Mouse (Mus musculus): ENCODE measurements at regions not wholly inside any gene's neighbourhood (a gene's known extent, or its start where the extent isn't known, plus 50 kb on each side); places are given as distances from the start of the nearest gene placed in this dataset.

GRCm38 (mm10) chr7:37092572-37092971, 394.7 kb downstream of the Tshz3 start:
- Histone ChIP-seq H3K9me3 (ENCODE audit: control insufficient read depth, low read length) (no peaks in the 10 kb centered on the region), H3K9ac (ENCODE audit: low read depth, low read length) (no peak overlapping the region), H3K4me1 (replicated peaks; ENCODE audit: control insufficient read depth, insufficient read depth, low read length) (no peaks in the 10 kb centered on the region), H3K4me3 (ENCODE audit: low read depth, low read length) (no peak overlapping the region), H3K27ac (ENCODE audit: low read depth, low read length) (no peak overlapping the region), H3K36me3 (ENCODE audit: control insufficient read depth, insufficient read depth, low read length) (no peaks in the 10 kb centered on the region), H3K27me3 (ENCODE audit: control insufficient read depth, insufficient read depth, low read length) (no peaks in the 10 kb centered on the region), H3K4me2 (replicated peaks; ENCODE audit: low read depth, low read length) (no peak overlapping the region)
- DNase-seq (ENCODE audit: low spot score) (no peak), ATAC-seq (ENCODE audit: low FRiP score) (no peak)
- WGBS: 90% methylated on average over 6 of the region's 6 CpGs

- 78% methylated on average over 3 of the region's 3 CpGs for whole genome bisulfite sequencing
- DNase-seq (ENCODE audit: low spot score) (no peak), ATAC-seq (ENCODE audit: low FRiP score) (no peak)
- no peak overlapping the region for H3K4me3 ChIP-seq (ENCODE audit: low read depth, low read length)
- H3K27ac ChIP-seq (ENCODE audit: low read depth, low read length): no peak overlapping the region
- no peaks in the 10 kb centered on the region for H3K4me1 ChIP-seq (replicated peaks; ENCODE audit: control insufficient read depth, insufficient read depth, low read length)
- H3K9me3 ChIP-seq (ENCODE audit: control insufficient read depth, low read length): no peaks in the 10 kb centered on the region
- H3K4me2 ChIP-seq (replicated peaks; ENCODE audit: low read depth, low read length): no peak overlapping the region
- no peaks in the 10 kb centered on the region for H3K27me3 ChIP-seq (ENCODE audit: control insufficient read depth, insufficient read depth, low read length)
- H3K36me3 ChIP-seq (ENCODE audit: control insufficient read depth, insufficient read depth, low read length): no peaks in the 10 kb centered on the region
- H3K9ac ChIP-seq (ENCODE audit: low read depth, low read length): no peak overlapping the region
Measured at GRCm38 (mm10) chr7:37093721-37094120, 395.8 kb downstream of the Tshz3 start.

GRCm38 (mm10) chr7:37095839-37096238, 397.9 kb downstream of the Tshz3 start:
- Histone ChIP-seq H3K9ac (ENCODE audit: low read depth, low read length) (no peak overlapping the region), H3K9me3 (ENCODE audit: control insufficient read depth, low read length) (no peaks in the 10 kb centered on the region), H3K36me3 (ENCODE audit: control insufficient read depth, insufficient read depth, low read length) (no peaks in the 10 kb centered on the region), H3K4me1 (replicated peaks; ENCODE audit: control insufficient read depth, insufficient read depth, low read length) (no peaks in the 10 kb centered on the region), H3K4me3 (ENCODE audit: low read depth, low read length) (no peak overlapping the region), H3K4me2 (replicated peaks; ENCODE audit: low read depth, low read length) (no peak overlapping the region), H3K27ac (ENCODE audit: low read depth, low read length) (no peak overlapping the region), H3K27me3 (ENCODE audit: control insufficient read depth, insufficient read depth, low read length) (no peaks in the 10 kb centered on the region)
- ATAC-seq (ENCODE audit: low FRiP score) (no peak), DNase-seq (ENCODE audit: low spot score) (no peak)
- WGBS: 85% methylated on average over 11 of the region's 11 CpGs

- no peak overlapping the region for H3K9ac ChIP-seq (ENCODE audit: low read depth, low read length)
Measured at GRCm38 (mm10) chr7:37096291-37096690, 398.4 kb downstream of the Tshz3 start.

GRCm38 (mm10) chr7:37098950-37099349, 401.0 kb downstream of the Tshz3 start:
- Histone ChIP-seq H3K36me3 (ENCODE audit: control insufficient read depth, insufficient read depth, low read length) (no peaks in the 10 kb centered on the region), H3K4me2 (replicated peaks; ENCODE audit: low read depth, low read length) (no peak overlapping the region), H3K27ac (ENCODE audit: low read depth, low read length) (no peak overlapping the region), H3K4me3 (ENCODE audit: low read depth, low read length) (no peak overlapping the region), H3K9ac (ENCODE audit: low read depth, low read length) (no peak overlapping the region), H3K9me3 (ENCODE audit: control insufficient read depth, low read length) (no peaks in the 10 kb centered on the region), H3K27me3 (ENCODE audit: control insufficient read depth, insufficient read depth, low read length) (no peaks in the 10 kb centered on the region), H3K4me1 (replicated peaks; ENCODE audit: control insufficient read depth, insufficient read depth, low read length) (no peaks in the 10 kb centered on the region)
- DNase-seq (ENCODE audit: low spot score) (peak; percentile 10), ATAC-seq (ENCODE audit: low FRiP score) (peak; percentile 64)
- 15% methylated on average over 5 of the region's 5 CpGs for WGBS

More at GRCm38 (mm10) chr7:37096291-37096690, 398.4 kb downstream of the Tshz3 start:
- ATAC-seq (ENCODE audit: low FRiP score) (no peak), DNase-seq (ENCODE audit: low spot score) (no peak)
- Histone ChIP-seq H3K4me3 (ENCODE audit: low read depth, low read length) (no peak overlapping the region), H3K4me2 (replicated peaks; ENCODE audit: low read depth, low read length) (no peak overlapping the region), H3K9me3 (ENCODE audit: control insufficient read depth, low read length) (no peaks in the 10 kb centered on the region), H3K27me3 (ENCODE audit: control insufficient read depth, insufficient read depth, low read length) (no peaks in the 10 kb centered on the region), H3K36me3 (ENCODE audit: control insufficient read depth, insufficient read depth, low read length) (no peaks in the 10 kb centered on the region), H3K27ac (ENCODE audit: low read depth, low read length) (no peak overlapping the region), H3K4me1 (replicated peaks; ENCODE audit: control insufficient read depth, insufficient read depth, low read length) (no peaks in the 10 kb centered on the region)
- WGBS: 90% methylated on average over 5 of the region's 5 CpGs

GRCm38 (mm10) chr7:37104671-37105070, 406.8 kb downstream of the Tshz3 start:
- Histone ChIP-seq H3K9me3 (ENCODE audit: control insufficient read depth, low read length) (no peaks in the 10 kb centered on the region), H3K4me3 (ENCODE audit: low read depth, low read length) (no peak overlapping the region), H3K4me1 (replicated peaks; ENCODE audit: control insufficient read depth, insufficient read depth, low read length) (no peaks in the 10 kb centered on the region), H3K27ac (ENCODE audit: low read depth, low read length) (no peak overlapping the region), H3K27me3 (ENCODE audit: control insufficient read depth, insufficient read depth, low read length) (no peaks in the 10 kb centered on the region), H3K9ac (ENCODE audit: low read depth, low read length) (no peak overlapping the region), H3K36me3 (ENCODE audit: control insufficient read depth, insufficient read depth, low read length) (no peaks in the 10 kb centered on the region), H3K4me2 (replicated peaks; ENCODE audit: low read depth, low read length) (no peak overlapping the region)
- ATAC-seq (ENCODE audit: low FRiP score) (no peak), DNase-seq (ENCODE audit: low spot score) (no peak)
- 93% methylated on average over 9 of the region's 9 CpGs for WGBS

GRCm38 (mm10) chr7:37111071-37111470, 413.2 kb downstream of the Tshz3 start:
- 77% methylated on average over 6 of the region's 6 CpGs for WGBS
- Histone ChIP-seq H3K27ac (ENCODE audit: low read depth, low read length) (no peak overlapping the region), H3K9me3 (ENCODE audit: control insufficient read depth, low read length) (no peaks in the 10 kb centered on the region), H3K4me3 (ENCODE audit: low read depth, low read length) (no peak overlapping the region), H3K9ac (ENCODE audit: low read depth, low read length) (no peak overlapping the region), H3K4me1 (replicated peaks; ENCODE audit: control insufficient read depth, insufficient read depth, low read length) (no peaks in the 10 kb centered on the region), H3K27me3 (ENCODE audit: control insufficient read depth, insufficient read depth, low read length) (no peaks in the 10 kb centered on the region), H3K36me3 (ENCODE audit: control insufficient read depth, insufficient read depth, low read length) (no peaks in the 10 kb centered on the region), H3K4me2 (replicated peaks; ENCODE audit: low read depth, low read length) (no peak overlapping the region)
- ATAC-seq (ENCODE audit: low FRiP score) (no peak), DNase-seq (ENCODE audit: low spot score) (peak; percentile 8)

- ATAC-seq (ENCODE audit: low FRiP score): no peak
- Histone ChIP-seq H3K27me3 (ENCODE audit: control insufficient read depth, insufficient read depth, low read length) (no peaks in the 10 kb centered on the region), H3K4me2 (replicated peaks; ENCODE audit: low read depth, low read length) (no peak overlapping the region), H3K36me3 (ENCODE audit: control insufficient read depth, insufficient read depth, low read length) (no peaks in the 10 kb centered on the region), H3K9ac (ENCODE audit: low read depth, low read length) (no peak overlapping the region), H3K9me3 (ENCODE audit: control insufficient read depth, low read length) (no peaks in the 10 kb centered on the region), H3K4me3 (ENCODE audit: low read depth, low read length) (no peak overlapping the region), H3K27ac (ENCODE audit: low read depth, low read length) (no peak overlapping the region), H3K4me1 (replicated peaks; ENCODE audit: control insufficient read depth, insufficient read depth, low read length) (no peaks in the 10 kb centered on the region)
- WGBS: 90% methylated on average over 4 of the region's 4 CpGs
- DNase-seq (ENCODE audit: low spot score): no peak
Measured at GRCm38 (mm10) chr7:37120776-37121175, 422.9 kb downstream of the Tshz3 start.

- H3K4me3 ChIP-seq (ENCODE audit: low read depth, low read length): no peak overlapping the region
- H3K4me1 ChIP-seq (replicated peaks; ENCODE audit: control insufficient read depth, insufficient read depth, low read length): peaks cover 3% of the 10 kb centered on the region; the same call in 1 of the 2 replicates
- no peak overlapping the region for H3K9ac ChIP-seq (ENCODE audit: low read depth, low read length)
- no peak for DNase-seq (ENCODE audit: low spot score)
- WGBS: 89% methylated on average over 12 of the region's 12 CpGs
- no peaks in the 10 kb centered on the region for H3K9me3 ChIP-seq (ENCODE audit: control insufficient read depth, low read length)
- no peaks in the 10 kb centered on the region for H3K36me3 ChIP-seq (ENCODE audit: control insufficient read depth, insufficient read depth, low read length)
- ATAC-seq (ENCODE audit: low FRiP score): no peak
- H3K4me2 ChIP-seq (replicated peaks; ENCODE audit: low read depth, low read length): no peak overlapping the region
- no peak overlapping the region for H3K27ac ChIP-seq (ENCODE audit: low read depth, low read length)
- no peaks in the 10 kb centered on the region for H3K27me3 ChIP-seq (ENCODE audit: control insufficient read depth, insufficient read depth, low read length)
Measured at GRCm38 (mm10) chr7:37140191-37140590, 442.3 kb downstream of the Tshz3 start.

Measured in hindbrain, embryonic 11.5 days (tissue).